Mouse (Mus musculus): ENCODE data around the gene Sbf2.
"Not testable (repeated sequence)": the region's sequence is repeated elsewhere in the genome, so short reads cannot be mapped to it uniquely, and the experiment has no call there.

Gene Sbf2

DNA sequence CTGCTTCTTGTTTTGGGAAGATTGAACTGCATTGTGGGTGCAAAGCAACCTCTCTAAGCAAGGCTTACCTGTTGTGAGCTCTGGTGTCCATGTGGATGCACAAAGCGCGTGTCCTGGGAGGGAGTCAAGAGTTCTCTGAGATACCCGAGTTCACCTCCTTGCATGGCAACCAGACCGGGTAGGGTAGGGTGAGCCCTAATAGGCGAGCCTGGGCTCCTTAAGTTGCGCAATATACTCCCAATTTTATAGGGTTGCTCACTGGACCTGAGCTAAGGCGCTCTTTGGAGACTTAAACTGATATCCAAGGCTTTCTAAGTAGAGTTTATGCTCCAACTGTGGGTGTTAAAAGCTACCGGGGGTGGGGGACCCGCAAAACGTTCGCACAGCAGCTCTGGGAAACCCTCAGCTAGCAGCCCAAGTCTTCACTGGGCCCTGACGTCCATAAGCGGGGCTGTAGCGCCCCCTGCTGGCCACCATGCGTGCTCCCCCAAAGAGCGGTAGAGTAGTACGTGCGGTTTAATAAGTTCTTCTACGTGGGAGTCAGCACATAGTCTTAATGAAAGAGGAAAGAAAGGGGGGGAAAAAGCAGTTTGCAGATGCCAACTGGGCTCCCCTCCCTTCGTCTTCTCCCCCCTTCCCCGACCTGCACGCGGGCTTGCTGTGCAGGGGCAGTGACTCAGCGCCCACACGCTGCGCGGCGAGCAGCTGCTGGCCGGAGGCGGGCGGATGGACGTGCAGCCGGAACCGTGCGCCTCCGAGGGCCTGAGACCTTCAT is 15.4 kb upstream of the Sbf2 start:
- DNase-seq, result peak; percentile 83

GRCm38 (mm10) chr7:110628611-110629354 is 14.1 kb upstream of the Sbf2 start:
- no peak for DNase-seq

GRCm38 (mm10) chr7:110628273-110628600 is 13.5 kb upstream of the Sbf2 start:
- DNase-seq, result no peak

- DNase-seq, result peak; percentile 58
These were observed 13.0 kb upstream of the Sbf2 start, which contains the start of gene Adm for GRCm38 (mm10) chr7:110627486-110628272. Adm (plus strand) TSS chr7:110627661.

DNA sequence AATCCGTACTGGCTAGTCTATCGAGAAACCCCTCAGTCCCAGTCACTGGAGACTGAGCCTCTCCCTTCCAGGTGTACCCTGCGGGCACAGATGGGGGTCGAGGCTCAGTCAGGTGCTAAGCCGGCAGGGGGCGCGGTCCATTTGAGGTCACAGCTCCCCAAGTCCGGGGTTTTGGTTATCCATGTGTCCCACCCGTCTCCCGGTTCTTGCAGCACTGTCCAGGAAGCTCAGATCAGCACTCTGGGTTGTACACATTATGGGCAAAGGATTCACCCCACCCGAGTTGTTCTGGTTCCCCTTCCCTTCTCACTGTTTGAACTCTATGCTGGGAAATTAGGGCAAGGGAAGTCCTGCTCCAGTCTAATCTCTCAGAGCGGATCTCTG is 12.4 kb upstream of the Sbf2 start:
- no peak for DNase-seq

GRCm38 (mm10) chr7:110626186-110627098 is 11.7 kb upstream of the Sbf2 start:
- no peak for DNase-seq

DNA sequence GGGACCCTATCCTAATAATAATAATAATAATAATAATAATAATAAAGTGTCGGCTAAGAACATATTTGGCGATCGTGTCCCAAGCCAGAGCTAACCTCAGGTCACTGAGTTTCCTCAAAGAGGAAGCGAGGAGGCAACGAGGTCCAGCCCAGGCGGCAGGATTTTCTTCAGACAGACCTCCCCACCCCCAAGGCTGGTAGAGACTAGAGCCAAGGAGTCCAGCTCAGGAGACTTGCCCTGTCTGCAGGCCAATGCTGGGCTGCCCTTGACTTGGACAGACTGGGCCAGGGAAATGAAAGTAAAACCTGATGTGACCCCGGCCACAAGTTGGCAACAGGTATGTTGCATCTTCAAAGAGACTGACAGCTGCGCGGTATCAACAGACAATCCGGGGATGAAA is 10.8 kb upstream of the Sbf2 start:
- DNase-seq, result no peak

DNA sequence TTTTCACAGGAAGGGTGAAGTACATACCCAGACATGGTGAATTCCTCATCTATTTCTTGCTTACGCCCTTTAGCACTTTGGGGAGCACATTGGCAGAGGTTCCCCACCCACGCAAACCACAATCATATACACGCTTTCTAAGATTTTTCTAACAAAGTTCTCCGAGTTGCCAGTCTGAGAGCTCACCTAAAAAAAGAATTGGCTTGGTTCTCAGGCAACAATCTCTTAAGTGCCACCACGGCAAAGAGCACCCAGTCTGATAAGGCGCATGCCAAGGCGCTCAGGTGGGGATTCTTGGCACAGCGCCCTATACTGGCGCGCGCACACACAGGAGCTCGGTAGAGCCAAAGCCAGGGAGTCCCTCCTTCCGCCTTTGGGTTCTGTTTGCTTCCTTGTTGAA is 10.2 kb upstream of the Sbf2 start:
- no peak for DNase-seq

DNA sequence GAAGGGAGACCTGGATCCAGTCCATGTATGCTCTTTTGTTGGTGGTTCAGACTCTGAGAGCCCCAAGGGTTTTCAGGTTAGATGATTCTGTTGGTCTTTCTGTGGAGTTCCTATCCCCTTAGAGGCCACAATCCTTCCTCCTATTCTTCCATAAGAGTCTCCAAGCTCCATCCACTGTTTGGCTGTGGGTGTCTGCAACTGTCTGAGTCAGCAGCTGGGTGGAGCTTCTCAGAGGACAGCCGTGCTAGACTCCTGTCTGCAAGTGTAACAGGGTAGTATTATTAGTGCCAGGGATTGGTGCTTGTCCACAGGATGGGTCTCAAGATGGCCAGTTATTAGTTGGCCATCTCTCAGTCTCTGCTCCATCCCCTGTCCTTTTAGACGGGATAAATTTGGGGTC is 9.3 kb upstream of the Sbf2 start:
- DNase-seq, result no peak

DNA sequence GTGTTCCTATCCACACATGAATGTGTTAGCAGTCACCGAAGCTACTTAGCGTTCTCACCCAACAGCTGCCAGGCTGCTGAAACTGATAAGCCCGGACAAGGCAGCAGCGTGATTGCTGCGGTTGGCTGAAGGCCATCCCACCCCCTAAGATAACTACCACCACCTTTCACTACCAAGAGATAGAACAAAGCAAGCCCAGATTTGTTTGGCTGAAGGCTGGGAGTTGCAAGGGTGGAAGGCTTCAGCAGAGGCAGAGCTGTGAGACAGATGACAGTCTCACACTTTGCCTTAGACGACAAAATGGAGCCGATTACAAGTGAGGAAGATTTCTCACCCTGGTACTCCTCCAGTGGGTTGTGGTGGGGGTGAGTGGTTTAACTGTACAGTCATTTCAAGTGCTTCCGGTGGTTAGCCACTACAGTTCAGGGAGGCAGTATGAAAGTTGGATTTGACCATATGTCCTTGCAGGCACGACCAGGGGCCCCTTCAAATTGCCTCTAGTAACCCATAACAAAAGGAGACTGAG is 4.4 kb upstream of the Sbf2 start:
- no peak for DNase-seq

DNA sequence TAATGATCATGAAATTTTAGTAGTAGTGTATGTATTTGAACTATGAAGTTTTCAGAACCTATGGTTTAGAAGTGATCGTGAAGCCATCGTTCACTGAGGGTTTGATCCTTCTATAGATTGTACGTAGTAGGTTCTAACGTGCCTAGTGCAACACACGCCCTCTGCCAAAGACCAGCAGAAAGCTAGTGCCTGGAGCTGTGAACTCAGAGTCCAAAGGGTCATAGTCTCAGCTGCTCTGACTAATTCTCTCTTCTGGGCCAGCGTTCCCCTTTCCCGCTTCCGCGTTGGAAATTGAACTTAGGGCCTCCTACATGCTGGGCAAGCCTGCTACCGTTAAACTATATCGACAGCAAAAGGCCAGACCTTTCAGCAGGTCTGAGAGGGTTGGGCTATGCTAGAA is 1.1 kb upstream of the Sbf2 start:
- no peak for DNase-seq

DNA sequence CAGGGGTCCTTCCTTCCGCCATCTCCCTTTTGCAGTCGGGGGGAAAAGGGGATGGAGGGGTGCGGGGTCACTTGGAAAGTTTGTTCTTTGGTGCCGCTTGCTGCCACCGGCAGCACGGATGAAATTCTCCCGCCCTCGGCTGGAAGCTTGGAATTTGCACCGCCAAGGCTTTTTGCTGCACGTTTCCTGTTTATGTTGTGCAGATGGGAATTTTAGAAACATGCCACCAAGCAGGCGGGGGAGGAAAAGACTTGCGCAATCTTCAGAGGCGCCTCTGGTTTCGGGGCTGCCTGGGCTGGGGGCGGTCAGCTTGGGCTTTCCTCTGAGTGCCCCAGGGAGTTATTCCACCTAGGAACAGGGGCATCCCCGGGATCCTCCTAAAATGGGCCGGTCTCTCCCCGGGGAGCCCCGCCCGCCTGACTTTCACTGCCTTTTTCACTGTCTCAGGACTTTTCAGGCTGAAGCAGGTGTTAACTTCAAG is 469 bp upstream of the Sbf2 start:
- peak; percentile 60 for DNase-seq

DNA sequence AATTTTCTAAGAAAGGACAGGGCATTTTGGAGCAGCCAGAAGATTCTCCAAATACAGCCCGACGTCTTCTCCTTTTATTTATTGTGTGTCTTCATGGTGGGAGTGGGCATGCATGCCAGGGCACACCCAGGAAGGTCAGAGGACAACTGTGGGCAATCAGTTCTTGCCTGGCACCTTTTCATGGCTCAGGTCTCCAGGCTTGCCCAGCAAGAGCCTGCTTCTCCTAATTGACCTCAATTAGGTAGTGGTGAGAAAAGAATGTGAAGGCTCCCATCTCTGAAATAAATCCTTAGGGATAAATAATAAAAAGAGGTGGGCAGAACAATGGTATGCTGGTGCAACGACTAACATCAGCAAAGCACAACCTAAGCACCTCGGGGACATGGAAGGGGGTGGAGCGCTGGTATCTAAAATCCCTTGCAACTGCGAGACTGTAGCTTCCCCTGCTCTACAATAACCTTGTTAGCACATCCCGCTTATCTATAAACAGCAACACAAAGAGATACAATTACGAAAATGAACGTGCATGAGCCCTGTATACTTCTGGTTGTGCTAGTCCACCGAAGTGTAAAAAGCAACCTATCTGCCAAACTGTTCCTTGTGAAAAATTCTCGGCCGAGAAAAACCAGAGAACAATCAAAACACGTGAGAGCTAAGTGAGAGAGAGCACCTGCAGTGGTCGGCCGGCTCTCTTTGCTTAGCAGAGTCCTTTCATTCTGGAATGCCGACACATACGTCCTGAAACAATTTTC is 1.2 kb downstream of the Sbf2 start:
- peak; percentile 35 for DNase-seq

- no peak for DNase-seq
These were observed 7.8 kb downstream of the Sbf2 start for GRCm38 (mm10) chr7:110606906-110607305.

- no peak for DNase-seq
These were observed 9.2 kb downstream of the Sbf2 start for GRCm38 (mm10) chr7:110605476-110605875.

GRCm38 (mm10) chr7:110597141-110597540 is 17.6 kb downstream of the Sbf2 start:
- DNase-seq, result no peak

DNA sequence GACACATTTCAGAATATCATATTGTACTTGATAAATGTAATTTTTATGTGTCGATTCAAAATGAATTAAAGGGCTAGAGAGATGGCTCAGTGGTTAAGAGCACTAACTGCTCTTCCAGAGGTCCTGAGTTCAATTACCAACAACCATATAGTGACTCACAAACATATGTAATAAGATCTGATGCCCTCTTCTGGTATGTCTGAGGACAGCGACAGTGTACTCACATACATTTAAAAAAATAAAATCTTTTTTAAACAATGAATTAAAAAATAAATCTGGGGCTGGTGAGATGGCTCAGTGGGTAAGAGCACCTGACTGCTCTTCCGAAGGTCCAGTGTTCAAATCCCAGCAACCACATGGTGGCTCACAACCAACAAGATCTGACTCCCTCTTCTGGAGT is 20.7 kb downstream of the Sbf2 start:
- not testable (repeated sequence) for DNase-seq

DNA sequence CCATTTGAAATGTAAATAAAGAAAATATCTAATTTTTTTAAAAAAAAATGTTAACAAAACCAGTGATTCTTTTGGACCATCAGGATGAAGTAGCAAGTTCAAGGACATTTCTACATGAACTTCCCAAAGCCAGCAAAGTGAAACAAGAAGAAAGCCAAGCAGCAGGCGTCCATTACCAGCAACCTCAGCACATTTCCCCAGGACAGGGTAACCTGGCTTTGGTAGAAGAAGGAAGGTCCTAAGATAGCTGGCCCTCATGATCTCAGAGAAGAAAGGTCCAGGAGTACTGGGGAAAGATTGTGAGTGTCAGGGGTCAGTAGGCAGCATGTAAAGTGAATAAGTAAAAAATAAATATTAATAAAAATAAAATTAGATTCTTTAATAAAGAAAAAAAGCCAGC is 27.0 kb downstream of the Sbf2 start:
- DNase-seq, result no peak

- no peak for DNase-seq
These were observed 29.5 kb downstream of the Sbf2 start for GRCm38 (mm10) chr7:110585250-110585649.

- DNase-seq, result no peak
These were observed 30.6 kb downstream of the Sbf2 start for GRCm38 (mm10) chr7:110584159-110584558.

- no peak for DNase-seq
These were observed 31.0 kb downstream of the Sbf2 start for GRCm38 (mm10) chr7:110583705-110584104.
